Mouse (Mus musculus): Measurements from ENCODE around the gene Atp2a2. TPM values are rescaled to one million over a fixed set of nuclear protein-coding genes. Genes with fewer than 3 reads are reported as not detected.

The Atp2a2 gene
- polyA plus RNA-seq, 1 experiment, result 422 TPM

- Histone ChIP-seq H3K4me3 (replicated peaks; ENCODE audit: insufficient read depth, low read depth, low read length) (no peak overlapping the region), H3K4me1 (ENCODE audit: control insufficient read depth, insufficient read depth, low read length) (peaks cover 3% of the 10 kb centered on the region)
- TF ChIP-seq POLR2A (IDR thresholded peaks at IDR 0.05; ENCODE audit: borderline replicate concordance, insufficient read depth, low read length) (no peak), CTCF (IDR thresholded peaks at IDR 0.05; ENCODE audit: borderline replicate concordance, insufficient read depth, low read depth, low read length) (no peak; the same call in 1 of the 2 replicates)
Observed at GRCm38 (mm10) chr5:122448869-122449268, 53.2 kb downstream of the Atp2a2 start.

DNA sequence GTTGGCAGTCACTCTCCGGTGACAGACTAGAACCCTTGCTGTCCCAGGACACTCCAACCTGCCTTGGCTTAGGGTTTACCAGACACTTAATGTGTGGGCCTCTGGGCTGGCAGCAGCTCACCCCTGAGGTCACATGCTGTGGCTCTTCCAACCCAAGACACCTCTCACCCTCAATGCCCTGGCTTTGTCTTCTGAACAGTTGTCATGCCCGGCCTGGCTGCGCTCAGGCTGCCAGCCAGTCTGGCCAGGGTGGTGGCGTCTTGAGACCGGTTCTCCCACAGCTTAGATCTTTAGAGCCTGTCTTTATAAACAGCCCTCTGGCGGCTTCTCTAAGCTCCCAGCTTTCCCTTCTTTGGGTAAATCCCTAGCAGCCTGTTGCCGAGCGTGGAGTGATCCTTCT lies 54.2 kb downstream of the Atp2a2 start:
- 57% methylated on average over 8 of the region's 8 CpGs for WGBS
- DNase-seq, result no peak
- peaks cover 7% of the 10 kb centered on the region for H3K4me1 ChIP-seq (ENCODE audit: control insufficient read depth, insufficient read depth, low read length)
- H3K27ac ChIP-seq (ENCODE audit: insufficient read depth, low read length), result no peak overlapping the region
- H3K4me3 ChIP-seq (replicated peaks; ENCODE audit: insufficient read depth, low read depth, low read length), result no peak overlapping the region
- TF ChIP-seq POLR2A (IDR thresholded peaks at IDR 0.05; ENCODE audit: borderline replicate concordance, insufficient read depth, low read length) (no peak), CTCF (IDR thresholded peaks at IDR 0.05; ENCODE audit: borderline replicate concordance, insufficient read depth, low read depth, low read length) (no peak)
- H3K27me3 ChIP-seq (ENCODE audit: control insufficient read depth, insufficient read depth, low read length), result no peaks in the 10 kb centered on the region

More at GRCm38 (mm10) chr5:122448869-122449268, 53.2 kb downstream of the Atp2a2 start:
- Histone ChIP-seq H3K27ac (ENCODE audit: insufficient read depth, low read length) (no peak overlapping the region), H3K27me3 (ENCODE audit: control insufficient read depth, insufficient read depth, low read length) (no peaks in the 10 kb centered on the region)
- no peak for DNase-seq
- WGBS, result 81% methylated on average over 5 of the region's 5 CpGs

GRCm38 (mm10) chr5:122445051-122445610 lies 56.9 kb downstream of the Atp2a2 start:
- TF ChIP-seq POLR2A (IDR thresholded peaks at IDR 0.05; ENCODE audit: borderline replicate concordance, insufficient read depth, low read length), result no peak
- no peak for TF ChIP-seq CTCF (IDR thresholded peaks at IDR 0.05; ENCODE audit: borderline replicate concordance, insufficient read depth, low read depth, low read length)
- H3K27me3 ChIP-seq (ENCODE audit: control insufficient read depth, insufficient read depth, low read length), result no peaks in the 10 kb centered on the region
- WGBS, result 84% methylated on average over 11 of the region's 11 CpGs

DNA sequence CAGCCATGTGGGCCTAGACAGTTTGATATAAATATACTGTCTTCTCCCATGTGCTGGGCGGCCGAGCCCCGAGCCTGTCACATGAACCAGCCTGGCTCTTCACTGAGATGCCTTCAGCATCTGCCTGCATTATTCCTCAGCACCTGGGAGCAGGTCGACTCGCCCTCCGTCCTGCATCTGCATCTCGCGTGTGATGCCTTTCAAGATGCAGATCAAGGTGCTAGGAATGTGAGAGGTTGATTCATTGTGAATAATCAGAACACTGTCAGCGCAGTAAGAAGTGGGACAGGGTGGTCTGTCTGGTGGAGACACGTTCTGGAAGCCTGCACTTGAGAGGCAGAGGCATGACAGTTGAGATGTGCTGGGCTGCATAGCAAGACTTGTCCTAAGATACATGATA lies 57.5 kb downstream of the Atp2a2 start:
- DNase-seq, result no peak
- 94% methylated on average over 10 of the region's 10 CpGs for WGBS
- H3K4me3 ChIP-seq (replicated peaks; ENCODE audit: insufficient read depth, low read depth, low read length), result no peak overlapping the region
- H3K27ac ChIP-seq (ENCODE audit: insufficient read depth, low read length), result no peak overlapping the region
- TF ChIP-seq CTCF (IDR thresholded peaks at IDR 0.05; ENCODE audit: borderline replicate concordance, insufficient read depth, low read depth, low read length) (no peak), POLR2A (IDR thresholded peaks at IDR 0.05; ENCODE audit: borderline replicate concordance, insufficient read depth, low read length) (no peak)
- peaks cover 12% of the 10 kb centered on the region for H3K4me1 ChIP-seq (ENCODE audit: control insufficient read depth, insufficient read depth, low read length)
- H3K27me3 ChIP-seq (ENCODE audit: control insufficient read depth, insufficient read depth, low read length), result no peaks in the 10 kb centered on the region

More at GRCm38 (mm10) chr5:122445051-122445610, 56.9 kb downstream of the Atp2a2 start:
- DNase-seq, result no peak
- H3K4me1 ChIP-seq (ENCODE audit: control insufficient read depth, insufficient read depth, low read length), result peaks cover 9% of the 10 kb centered on the region
- no peak overlapping the region for H3K4me3 ChIP-seq (replicated peaks; ENCODE audit: insufficient read depth, low read depth, low read length)
- no peak overlapping the region for H3K27ac ChIP-seq (ENCODE audit: insufficient read depth, low read length)

DNA sequence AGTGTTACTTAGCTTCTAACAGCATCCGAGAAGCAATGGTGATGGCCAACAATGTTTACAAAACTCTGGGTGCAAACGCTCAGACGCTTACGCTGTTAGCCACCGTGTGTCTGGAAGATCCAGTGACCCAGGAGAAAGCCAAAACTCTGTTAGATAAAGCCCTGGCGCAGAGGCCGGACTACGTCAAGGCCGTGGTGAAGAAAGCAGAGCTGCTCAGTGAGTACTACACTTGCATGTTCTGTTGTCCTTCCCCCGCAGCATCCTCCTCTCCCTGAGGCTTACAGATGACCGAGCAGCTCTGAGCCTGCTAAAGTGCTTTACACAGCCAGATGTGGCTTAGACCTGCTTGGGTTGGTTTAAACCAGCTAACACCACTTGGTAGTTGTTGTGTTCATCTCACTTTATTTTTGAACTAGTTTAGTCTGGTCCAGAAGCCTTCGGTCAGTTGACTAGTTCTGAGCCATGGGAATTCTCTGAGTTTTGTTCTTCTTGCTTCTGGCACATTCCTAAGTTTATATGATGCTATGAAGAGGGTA lies 61.9 kb downstream of the Atp2a2 start:
- WGBS, result 94% methylated on average over 12 of the region's 12 CpGs
- H3K4me3 ChIP-seq (replicated peaks; ENCODE audit: insufficient read depth, low read depth, low read length), result no peak overlapping the region
- no peaks in the 10 kb centered on the region for H3K27me3 ChIP-seq (ENCODE audit: control insufficient read depth, insufficient read depth, low read length)
- no peak for TF ChIP-seq CTCF (IDR thresholded peaks at IDR 0.05; ENCODE audit: borderline replicate concordance, insufficient read depth, low read depth, low read length)
- no peak for TF ChIP-seq POLR2A (IDR thresholded peaks at IDR 0.05; ENCODE audit: borderline replicate concordance, insufficient read depth, low read length)
- no peak for DNase-seq
- peak overlapping the region; percentile 75; the same call in 1 of the 2 replicates for H3K27ac ChIP-seq (ENCODE audit: insufficient read depth, low read length)
- H3K4me1 ChIP-seq (ENCODE audit: control insufficient read depth, insufficient read depth, low read length), result peaks cover 16% of the 10 kb centered on the region

GRCm38 (mm10) chr5:122439400-122440094 lies 62.5 kb downstream of the Atp2a2 start:
- Histone ChIP-seq H3K4me3 (replicated peaks; ENCODE audit: insufficient read depth, low read depth, low read length) (no peak overlapping the region), H3K4me1 (ENCODE audit: control insufficient read depth, insufficient read depth, low read length) (peaks cover 16% of the 10 kb centered on the region), H3K27ac (ENCODE audit: insufficient read depth, low read length) (peak overlapping the region; percentile 85), H3K27me3 (ENCODE audit: control insufficient read depth, insufficient read depth, low read length) (no peaks in the 10 kb centered on the region)
- DNase-seq, result peak; percentile 43 to 71
- TF ChIP-seq POLR2A (IDR thresholded peaks at IDR 0.05; ENCODE audit: borderline replicate concordance, insufficient read depth, low read length), result no peak
- TF ChIP-seq CTCF (IDR thresholded peaks at IDR 0.05; ENCODE audit: borderline replicate concordance, insufficient read depth, low read depth, low read length), result no peak
- WGBS, result 61% methylated on average over 19 of the region's 19 CpGs

GRCm38 (mm10) chr5:122434541-122434940 lies 67.5 kb downstream of the Atp2a2 start:
- peak; percentile 20; the same call in 1 of the 2 replicates for TF ChIP-seq CTCF (IDR thresholded peaks at IDR 0.05; ENCODE audit: borderline replicate concordance, insufficient read depth, low read depth, low read length)
- no peak for TF ChIP-seq POLR2A (IDR thresholded peaks at IDR 0.05; ENCODE audit: borderline replicate concordance, insufficient read depth, low read length)
- Histone ChIP-seq H3K27me3 (ENCODE audit: control insufficient read depth, insufficient read depth, low read length) (no peaks in the 10 kb centered on the region), H3K4me3 (replicated peaks; ENCODE audit: insufficient read depth, low read depth, low read length) (no peak overlapping the region), H3K4me1 (ENCODE audit: control insufficient read depth, insufficient read depth, low read length) (peaks cover 3% of the 10 kb centered on the region), H3K27ac (ENCODE audit: insufficient read depth, low read length) (no peak overlapping the region)
- WGBS, result 66% methylated on average over 4 of the region's 4 CpGs
- no peak for DNase-seq
